Comparison of ENCODE assay signal across 17 mouse cellular contexts in the genomic region with DNA sequence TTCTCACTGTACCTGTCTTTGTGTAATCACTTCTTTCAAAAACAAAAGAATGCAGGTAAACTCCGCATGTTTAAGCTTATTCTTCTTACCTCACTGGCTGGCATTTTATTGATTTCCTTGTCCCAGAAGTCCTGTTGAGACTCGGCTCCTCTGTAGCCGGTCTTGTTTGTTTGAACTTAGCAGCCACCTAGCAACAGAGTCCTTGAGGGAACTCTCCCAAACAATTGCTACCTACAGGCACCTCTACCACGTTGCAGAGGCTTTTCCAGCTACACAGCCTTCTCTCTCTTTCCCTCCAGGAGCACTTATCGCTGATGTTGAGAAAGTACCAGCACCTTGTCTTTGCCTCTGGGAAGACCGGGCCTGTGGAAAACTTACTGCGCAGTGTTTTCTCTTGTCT.
A peak's percentile ranks its signal among the peaks of the same experiment; 100 is the strongest.
DNase-seq lines count a peak whose midpoint lies in the region; ATAC-seq and TF ChIP-seq lines count a peak whose summit lies in the region.
"Had no signal": no experiment of that assay in that cellular context is flagged by ENCODE, and none has a peak within 500 bp of the region (broad histone marks: within the 10 kb centered on the region; RNA-seq: fewer than 3 reads in every experiment).

No protein-coding gene starts in this region.

- no peak for TF ChIP-seq CTCF in lung, embryonic 14.5 days (IDR thresholded peaks at IDR 0.05; ENCODE audit: low read depth)
- no peak for TF ChIP-seq CTCF in small intestine, adult 2 months (IDR thresholded peaks at IDR 0.05; ENCODE audit: extremely low read depth, insufficient read length, insufficient replicate concordance, low read depth, low read length)

- WGBS in embryonic facial prominence, embryonic 14.5 days, result 50% methylated on average over 7 of the region's 7 CpGs
- WGBS in lung, embryonic 14.5 days, result 21% methylated on average over 7 of the region's 7 CpGs
- WGBS in small intestine, adult 2 months, result 16% methylated on average over 7 of the region's 7 CpGs
- 49% methylated on average over 7 of the region's 7 CpGs for WGBS in kidney, embryonic 16.5 days

- no peak overlapping the region for H3K4me2 ChIP-seq in embryonic facial prominence, embryonic 14.5 days (ENCODE audit: low read depth, low read length)
- H3K4me2 ChIP-seq in lung, embryonic 14.5 days, result 0 out of 2 replicates have a peak overlapping the region, but pooled peaks have one; percentile 7
- no peak overlapping the region for H3K4me2 ChIP-seq in kidney, embryonic 16.5 days (replicated peaks; ENCODE audit: low read depth, low read length)
- H3K4me2 ChIP-seq: heart, embryonic 11.5 days; midbrain, embryonic 11.5 days; neural tube, embryonic 13.5 days had no signal

- H3K9ac ChIP-seq in embryonic facial prominence, embryonic 14.5 days (ENCODE audit: low read depth, low read length), result no peak overlapping the region
- no peak overlapping the region for H3K9ac ChIP-seq in lung, embryonic 14.5 days
- H3K9ac ChIP-seq in kidney, embryonic 16.5 days (replicated peaks; ENCODE audit: low read length), result no peak overlapping the region
- H3K9ac ChIP-seq: neural tube, embryonic 13.5 days had no signal

- no peaks in the 10 kb centered on the region for H3K36me3 ChIP-seq in embryonic facial prominence, embryonic 14.5 days (ENCODE audit: control insufficient read depth, insufficient read depth, low read length)
- H3K36me3 ChIP-seq in lung, embryonic 14.5 days (ENCODE audit: insufficient read depth), result no peaks in the 10 kb centered on the region
- no peaks in the 10 kb centered on the region for H3K36me3 ChIP-seq in small intestine, adult 2 months (ENCODE audit: control insufficient read depth, insufficient read depth, low read length)
- no peaks in the 10 kb centered on the region for H3K36me3 ChIP-seq in kidney, embryonic 16.5 days (ENCODE audit: insufficient read depth, low read length)
- H3K36me3 ChIP-seq: neural tube, embryonic 13.5 days had no signal

- peaks cover 14% of the 10 kb centered on the region for H3K4me1 ChIP-seq in embryonic facial prominence, embryonic 14.5 days (ENCODE audit: control insufficient read depth, insufficient read depth, low read length)
- H3K4me1 ChIP-seq in lung, embryonic 14.5 days (ENCODE audit: insufficient read depth), result peaks cover 7% of the 10 kb centered on the region; the same call in 1 of the 2 replicates
- H3K4me1 ChIP-seq in small intestine, adult 2 months (ENCODE audit: control insufficient read depth, insufficient read depth, insufficient read length, low read length), result peaks cover 27% of the 10 kb centered on the region; the same call in 1 of the 2 replicates
- no peaks in the 10 kb centered on the region for H3K4me1 ChIP-seq in kidney, embryonic 16.5 days (ENCODE audit: insufficient read depth, low read length)

- H3K9me3 ChIP-seq in embryonic facial prominence, embryonic 14.5 days (ENCODE audit: control insufficient read depth, low read length), result no peaks in the 10 kb centered on the region
- H3K9me3 ChIP-seq in lung, embryonic 14.5 days (ENCODE audit: low read depth, low read length), result no peaks in the 10 kb centered on the region
- H3K9me3 ChIP-seq in kidney, embryonic 16.5 days (ENCODE audit: low read length), result no peaks in the 10 kb centered on the region
- H3K9me3 ChIP-seq: neural tube, embryonic 13.5 days had no signal

- no peak overlapping the region for H3K4me3 ChIP-seq in embryonic facial prominence, embryonic 14.5 days (ENCODE audit: low read depth, low read length)
- H3K4me3 ChIP-seq in lung, embryonic 14.5 days (ENCODE audit: low read depth, low read length), result no peak overlapping the region
- no peak overlapping the region for H3K4me3 ChIP-seq in small intestine, adult 2 months (ENCODE audit: low read depth, low read length)
- no peak overlapping the region for H3K4me3 ChIP-seq in kidney, embryonic 16.5 days (ENCODE audit: low read length)
- H3K4me3 ChIP-seq: neural tube, embryonic 13.5 days had no signal

- ATAC-seq in embryonic facial prominence, embryonic 14.5 days (ENCODE audit: low read depth), result no peak
- peak; percentile 50; the same call in 1 of the 2 replicates for ATAC-seq in lung, embryonic 14.5 days (ENCODE audit: insufficient read depth)
- no peak for ATAC-seq in kidney, embryonic 16.5 days (ENCODE audit: low FRiP score, low TSS enrichment)
- no peak for ATAC-seq in cerebellum, adult (ENCODE audit: insufficient number of reproducible peaks, low FRiP score, low TSS enrichment)
- ATAC-seq: forebrain, embryonic 16.5 days; Patski had no signal

- H3K27me3 ChIP-seq in embryonic facial prominence, embryonic 14.5 days (replicated peaks; ENCODE audit: control insufficient read depth, insufficient read depth, low read length), result no peaks in the 10 kb centered on the region
- H3K27me3 ChIP-seq in lung, embryonic 14.5 days (ENCODE audit: insufficient read depth, low read length), result no peaks in the 10 kb centered on the region
- H3K27me3 ChIP-seq in small intestine, adult 2 months (ENCODE audit: control insufficient read depth, insufficient read depth, low read length), result no peaks in the 10 kb centered on the region
- no peaks in the 10 kb centered on the region for H3K27me3 ChIP-seq in kidney, embryonic 16.5 days (ENCODE audit: insufficient read depth, low read length)
- H3K27me3 ChIP-seq: neural tube, embryonic 13.5 days; Patski had no signal

- peak; percentile 36 for DNase-seq in R1 (ENCODE audit: low read depth, low spot score)
- DNase-seq in embryonic facial prominence, embryonic 14.5 days (ENCODE audit: low spot score), result peak; percentile 30
- DNase-seq in lung, embryonic 14.5 days, result peak; percentile 26
- no peak for DNase-seq in thymus, postnatal 10 days (ENCODE audit: low spot score in 2 of 2)
- DNase-seq: adrenal gland, postnatal 36 days; cerebellum, postnatal 10 days; heart, postnatal 36 days; right cerebral cortex, postnatal 14 days had no signal

- no peak overlapping the region for H3K27ac ChIP-seq in embryonic facial prominence, embryonic 14.5 days (replicated peaks; ENCODE audit: low read depth, low read length)
- H3K27ac ChIP-seq in lung, embryonic 14.5 days (ENCODE audit: low read depth), result 0 out of 2 replicates have a peak overlapping the region, but pooled peaks have one; percentile 24
- peak overlapping the region; percentile 68 for H3K27ac ChIP-seq in small intestine, adult 2 months (ENCODE audit: insufficient read depth, low read depth, low read length)
- no peak overlapping the region for H3K27ac ChIP-seq in kidney, embryonic 16.5 days (ENCODE audit: low read length)
- H3K27ac ChIP-seq: kidney, postnatal 0 days; neural tube, embryonic 13.5 days had no signal

- TF ChIP-seq POLR2A in small intestine, adult 2 months (IDR thresholded peaks at IDR 0.05; ENCODE audit: low read depth, low read length), result no peak

Comparison
In these comparisons a context has a peak if more than half of its experiments do, and no peak if none do; other contexts are left out.
1. DNase-seq: peak in R1 (single experiment), embryonic facial prominence, embryonic 14.5 days (single experiment) and lung, embryonic 14.5 days (single experiment); none in thymus, postnatal 10 days (0 of 2).
2. H3K27ac ChIP-seq: peak in lung, embryonic 14.5 days (single experiment) and small intestine, adult 2 months (single experiment); none in embryonic facial prominence, embryonic 14.5 days (single experiment) and kidney, embryonic 16.5 days (single experiment).